Mouse (Mus musculus) R1 (cell line): ENCODE data around the gene Tbpl1.

Experiments
- DNase-seq: peaks from one replicate; pipeline ENCODE4 v3.0.0-alpha.2; 2018; ENCODE audit warnings: low read depth, low spot score

Gene Tbpl1

DNA sequence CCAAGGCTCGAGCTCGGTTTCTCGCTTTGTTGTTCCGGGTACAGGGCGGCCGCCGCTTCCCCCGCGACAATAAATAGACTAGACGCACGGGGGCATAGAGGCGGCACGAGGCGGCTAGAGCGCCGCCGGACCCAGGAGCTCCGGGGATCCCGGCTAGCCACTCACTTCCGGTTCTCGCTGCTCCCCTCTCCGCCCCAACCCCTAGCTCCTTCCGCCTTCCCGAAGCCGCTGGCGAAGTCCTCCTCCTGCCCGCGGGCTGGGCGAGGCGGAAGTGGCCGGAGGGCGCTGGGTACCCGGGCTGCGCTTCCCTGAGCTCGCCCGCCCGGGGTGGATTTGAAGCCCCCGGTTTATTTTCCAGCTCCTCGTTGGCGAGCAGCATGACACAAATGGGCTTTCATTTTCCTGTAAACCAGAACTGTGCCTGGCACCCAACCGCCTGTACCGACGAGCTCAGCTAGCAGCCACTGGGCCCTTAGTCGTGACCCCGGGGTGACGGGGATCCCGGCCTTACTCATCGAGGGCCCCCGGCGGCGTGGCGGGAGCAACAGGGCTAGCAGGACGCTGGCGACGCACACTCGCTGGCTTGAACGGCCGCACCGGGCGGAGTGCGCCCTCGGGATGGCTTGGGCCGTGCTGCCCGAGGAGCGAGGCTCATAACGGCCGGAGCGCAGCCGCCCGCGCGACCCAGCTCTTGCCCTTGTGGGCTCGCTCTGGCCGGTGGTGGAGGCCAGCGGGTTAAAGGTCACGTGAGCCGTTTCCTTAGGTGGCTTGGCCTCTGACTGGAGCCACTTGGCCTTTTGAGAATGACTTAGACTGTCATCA is at the start of gene Tbpl1:
Tbpl1 (minus strand) TSS at position 667 of the 822 bp plus-strand sequence.
- peak; percentile 94 for DNase-seq

DNA sequence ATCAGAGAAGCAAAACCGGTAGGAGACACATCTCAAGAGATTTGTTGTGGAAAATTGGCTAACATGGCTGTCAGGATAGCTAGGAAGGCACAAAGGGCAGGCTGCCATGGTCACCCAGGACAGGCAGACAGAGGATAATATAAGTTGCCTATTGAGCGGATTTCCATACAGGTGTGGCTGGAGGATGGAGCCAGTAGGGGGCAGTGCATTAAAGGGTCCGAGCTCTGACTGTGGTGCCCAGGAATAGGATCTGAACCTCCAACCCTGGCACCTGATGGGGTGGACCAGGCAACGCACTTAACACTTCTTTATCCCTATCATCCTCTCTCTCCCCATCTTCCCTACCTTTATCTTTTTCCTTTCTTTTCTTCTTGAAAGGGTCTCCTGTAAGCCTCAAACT is 49.7 kb upstream of the Tbpl1 start:
- peak; percentile 22 for DNase-seq

DNA sequence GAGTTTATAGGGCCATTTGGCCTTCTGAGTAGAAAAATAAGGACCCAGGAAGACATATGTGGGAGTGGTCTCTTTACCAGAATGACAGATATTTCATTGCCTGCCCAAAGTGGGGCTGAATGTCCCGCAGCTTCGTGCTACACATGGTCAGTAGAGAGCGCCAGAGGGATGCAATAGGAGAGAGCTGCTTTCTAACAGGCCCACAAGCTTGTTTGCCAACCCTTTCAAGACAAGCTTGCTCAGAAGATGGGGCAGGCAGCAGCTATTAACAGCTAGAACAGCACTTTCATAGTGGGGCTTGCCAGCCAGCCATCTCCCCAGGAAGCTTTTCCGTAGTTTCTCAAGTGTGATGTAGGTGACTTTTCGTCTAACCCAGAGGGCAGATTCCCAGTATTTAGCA is 46.2 kb upstream of the Tbpl1 start:
- DNase-seq, result peak; percentile 18

DNA sequence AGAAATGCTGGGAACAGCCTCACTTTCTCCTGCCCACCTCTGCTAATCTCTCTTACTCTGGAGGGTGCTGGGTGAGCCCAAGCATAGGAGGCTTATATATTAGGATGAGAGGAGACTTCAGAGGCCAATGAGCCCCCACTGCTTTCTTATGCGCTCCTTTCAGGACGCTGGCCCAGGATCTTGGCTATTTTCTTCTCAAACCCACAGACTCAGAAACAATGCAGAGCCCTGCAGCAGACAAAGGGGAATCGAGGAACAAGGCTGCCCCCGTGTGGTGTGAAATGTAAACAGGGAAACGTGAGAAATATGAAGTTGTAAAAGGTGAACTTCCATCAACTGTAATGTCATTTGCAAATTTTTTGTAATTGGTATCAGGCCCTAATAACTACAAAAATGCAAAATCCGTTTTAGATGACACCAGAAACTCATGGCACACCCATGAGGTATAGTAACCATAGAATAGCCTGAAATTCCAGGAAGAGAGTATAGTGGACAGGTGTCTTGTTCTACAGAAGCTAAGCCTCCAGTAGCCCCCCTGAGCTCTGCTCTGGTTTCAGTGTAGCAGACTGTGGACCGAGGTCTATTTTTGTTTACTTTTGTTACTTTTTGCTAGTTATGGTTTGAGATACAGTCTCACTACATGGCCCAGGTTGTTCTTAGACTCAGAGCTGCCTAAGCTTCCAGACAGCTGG is 44.4 kb upstream of the Tbpl1 start:
- DNase-seq, result peak; percentile 23

DNA sequence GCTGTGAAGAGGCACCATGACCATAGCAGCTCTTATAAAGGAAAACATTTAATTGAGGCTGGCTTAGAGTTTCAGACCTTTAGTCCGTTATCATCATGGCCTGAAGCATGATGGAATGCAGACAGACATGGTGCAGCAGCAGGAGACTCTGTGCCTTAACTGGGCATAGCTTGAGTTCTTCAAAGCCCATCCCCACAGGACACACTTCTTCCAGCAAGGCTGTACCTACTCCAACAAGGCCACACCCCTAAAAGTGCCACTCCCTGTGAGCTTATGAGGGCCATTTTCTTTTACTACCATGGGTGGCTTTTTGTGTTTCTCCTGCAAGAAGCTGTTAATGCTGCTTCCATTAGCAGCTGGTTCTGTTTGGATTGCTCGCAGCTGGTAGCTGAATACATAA is 43.7 kb upstream of the Tbpl1 start:
- no peak for DNase-seq

DNA sequence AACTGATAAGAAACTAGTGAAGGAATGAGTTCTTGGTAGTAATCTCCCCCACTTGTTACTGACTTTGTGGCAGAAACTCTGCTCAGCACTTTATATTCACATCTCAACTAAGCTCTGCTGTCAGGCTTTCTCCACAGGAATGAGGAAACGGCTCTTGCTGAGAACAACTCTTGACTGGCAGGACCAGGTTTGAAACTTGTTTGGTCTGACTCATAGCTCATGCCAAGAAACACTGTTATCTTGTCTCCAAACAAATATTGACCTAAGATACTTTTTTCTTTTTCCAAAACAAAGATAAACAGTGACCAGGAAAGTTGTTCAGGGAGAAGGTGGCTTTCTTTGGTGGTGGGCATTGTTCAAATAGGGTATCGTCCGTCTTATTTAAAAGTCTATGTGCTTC is 42.9 kb upstream of the Tbpl1 start:
- no peak for DNase-seq

DNA sequence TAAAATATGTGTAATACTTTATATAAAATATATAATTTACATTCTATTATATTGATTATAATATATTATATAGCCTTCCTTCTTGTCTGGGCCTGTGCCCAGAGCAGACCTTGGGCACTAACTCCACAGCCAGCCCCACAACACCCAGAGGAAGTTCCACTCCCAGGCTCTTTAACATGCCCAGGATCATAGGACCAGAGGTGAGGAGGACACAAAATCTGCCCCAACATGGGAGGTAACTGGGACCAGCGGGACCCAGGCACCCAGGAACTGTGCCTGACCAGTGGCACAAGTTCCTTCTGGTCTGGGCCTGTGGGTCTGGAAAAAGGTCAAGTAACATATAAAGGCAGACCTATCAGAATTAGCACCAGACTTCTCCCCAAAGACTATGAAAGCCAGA is 22.5 kb upstream of the Tbpl1 start:
- DNase-seq, result no peak

DNA sequence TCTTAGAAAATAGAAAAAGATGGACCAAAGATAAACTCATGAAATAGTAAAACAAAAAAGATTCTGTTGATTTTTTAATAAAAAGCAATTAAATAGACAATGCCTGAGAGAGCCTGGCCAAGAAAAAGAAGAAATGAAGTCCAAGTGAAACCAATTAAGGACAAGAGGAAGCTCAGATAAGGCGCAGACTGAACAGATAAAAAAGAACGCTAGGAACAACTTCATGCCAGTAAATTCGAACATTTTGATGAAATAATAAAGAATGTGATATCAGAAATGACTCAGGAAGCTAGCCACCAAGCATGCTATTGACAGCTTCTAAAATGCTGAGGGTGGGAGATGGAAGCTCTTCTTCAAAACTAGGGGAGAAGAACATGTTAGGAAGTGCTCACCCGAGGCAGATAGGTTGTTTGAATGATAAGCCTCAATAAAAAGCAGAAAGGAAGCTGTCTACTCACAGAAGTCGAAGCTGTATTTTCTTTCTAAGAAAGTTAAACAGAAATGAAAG is 19.5 kb upstream of the Tbpl1 start:
- DNase-seq, result no peak

DNA sequence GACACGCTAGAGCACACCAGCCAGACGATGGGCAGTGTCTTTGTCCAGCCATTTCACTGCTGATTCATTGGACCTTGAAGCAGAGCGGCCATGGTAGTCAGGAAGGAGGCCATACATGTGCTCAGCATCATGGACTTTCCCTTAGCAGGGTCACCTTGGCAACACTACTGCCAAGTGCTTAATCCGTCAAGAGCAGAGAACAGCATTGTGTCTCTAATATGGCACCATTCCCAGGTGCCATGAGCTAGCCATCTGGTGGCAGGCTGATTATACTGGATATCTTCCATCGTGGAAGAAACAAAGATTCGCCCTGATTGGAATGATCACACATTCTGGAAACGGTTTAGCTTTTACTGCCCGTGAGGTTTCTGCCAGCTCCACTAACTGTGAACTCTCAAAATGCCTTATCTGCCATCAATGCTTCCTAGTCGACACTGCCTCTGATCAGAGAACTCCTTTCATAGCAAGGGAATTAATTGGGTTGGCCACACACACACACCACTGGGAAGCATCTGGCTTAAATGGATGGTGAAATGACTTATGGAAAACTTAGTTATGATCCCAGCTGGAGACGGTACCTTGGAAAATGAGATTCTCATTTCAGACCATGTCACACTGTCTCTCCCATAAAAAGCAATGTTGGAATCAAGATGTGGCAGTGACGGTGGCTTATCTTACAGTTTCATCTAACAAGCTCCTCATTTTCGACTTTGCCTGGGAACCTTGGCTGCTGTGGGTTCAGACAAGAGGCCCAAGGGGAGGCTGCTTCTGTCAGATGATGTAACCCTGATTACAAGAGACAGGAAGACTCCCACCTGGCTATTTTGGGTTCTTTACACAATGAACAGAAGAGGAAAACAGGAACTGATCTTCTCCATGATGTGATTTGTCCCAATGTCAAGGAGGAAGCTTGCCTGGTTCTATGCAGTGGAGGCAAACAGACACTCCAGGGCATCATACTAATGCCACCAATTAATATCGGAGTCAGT is 14.9 kb upstream of the Tbpl1 start:
- DNase-seq, result no peak

DNA sequence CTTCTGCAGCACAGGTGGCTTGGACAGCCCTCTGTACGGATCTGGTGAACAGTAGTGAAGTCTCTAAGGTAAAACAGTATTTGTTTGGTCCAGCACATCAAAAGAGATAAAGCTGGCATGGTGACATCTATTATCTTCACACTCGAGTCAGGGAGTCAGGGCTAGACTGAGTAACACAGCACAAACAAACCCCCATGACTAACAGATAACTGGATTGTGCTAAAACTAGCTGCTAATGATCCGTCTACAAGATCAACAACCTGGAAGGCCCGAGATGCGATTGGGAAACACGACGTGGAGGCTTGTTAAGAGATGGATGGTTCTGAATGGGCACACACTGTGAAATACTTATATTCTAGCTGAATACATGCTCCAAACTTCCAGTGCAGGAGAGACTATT is 14.2 kb upstream of the Tbpl1 start:
- no peak for DNase-seq

DNA sequence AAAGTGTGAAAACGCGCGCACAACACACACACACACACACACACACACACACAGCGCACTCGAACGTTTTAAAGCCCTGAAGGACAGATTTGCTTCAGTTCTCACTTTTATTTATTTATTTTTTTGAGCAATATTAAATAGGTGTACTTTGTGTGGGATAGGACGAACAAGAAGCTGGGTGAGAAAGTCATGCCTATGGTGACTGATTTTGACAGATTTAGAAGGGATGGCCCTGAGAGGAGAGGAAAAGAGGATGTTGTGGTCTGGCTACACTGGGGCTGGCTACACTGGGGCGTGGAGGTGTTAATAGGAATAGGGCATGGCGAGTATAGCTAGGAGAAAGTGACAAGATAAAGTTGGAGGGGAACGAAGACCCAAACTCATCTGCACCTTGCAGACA is 443 bp upstream of the Tbpl1 start:
- DNase-seq, result no peak

DNA sequence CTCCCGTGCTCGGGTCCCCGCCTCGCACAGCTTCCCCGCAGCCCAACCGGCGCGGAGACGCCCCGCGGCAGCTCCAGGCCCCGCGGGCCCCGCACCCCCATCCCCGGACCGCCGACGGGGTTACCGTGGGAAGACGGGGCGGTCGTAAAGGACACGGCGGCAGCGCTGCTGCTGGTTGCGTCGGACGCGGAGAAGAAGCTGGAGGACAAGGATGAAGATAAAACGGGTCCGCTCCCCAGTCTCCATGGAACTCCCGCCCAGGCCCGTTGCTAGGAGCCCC is 806 bp downstream of the Tbpl1 start:
- DNase-seq, result no peak

DNA sequence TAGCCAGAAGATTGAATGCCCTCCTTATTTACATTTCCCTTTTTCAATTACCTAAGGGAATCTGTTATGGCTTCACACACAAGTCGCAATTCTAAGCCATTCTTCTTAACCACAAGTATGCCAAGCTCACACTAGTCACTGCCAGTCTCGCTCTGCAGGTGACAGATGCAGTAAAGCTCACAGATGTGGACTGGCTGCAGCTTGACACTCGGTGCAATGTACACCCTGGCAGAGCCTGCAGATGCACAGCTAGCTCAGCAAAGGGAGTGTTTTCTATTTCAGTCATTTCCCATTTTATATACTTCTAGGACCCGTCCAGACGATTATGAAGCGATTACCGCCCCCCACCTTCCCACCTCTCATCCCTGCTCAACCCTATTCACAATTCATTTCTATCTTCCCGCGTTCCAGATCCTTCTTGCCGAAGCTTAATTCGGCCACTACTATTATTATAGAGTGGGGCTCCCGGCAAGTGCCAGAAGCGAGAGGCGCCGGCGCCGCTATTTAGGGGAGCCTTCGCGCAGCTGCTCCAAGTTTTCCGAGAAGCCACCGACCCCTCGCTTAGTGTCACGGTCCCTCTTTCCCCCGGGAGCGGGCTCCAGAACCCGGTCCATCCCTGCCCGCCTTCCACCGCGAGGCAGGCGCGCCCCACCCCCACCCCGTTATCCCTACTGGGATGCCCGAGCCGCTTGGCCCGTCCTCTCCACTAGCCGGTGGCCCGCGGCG is 1.3 kb downstream of the Tbpl1 start:
- no peak for DNase-seq

DNA sequence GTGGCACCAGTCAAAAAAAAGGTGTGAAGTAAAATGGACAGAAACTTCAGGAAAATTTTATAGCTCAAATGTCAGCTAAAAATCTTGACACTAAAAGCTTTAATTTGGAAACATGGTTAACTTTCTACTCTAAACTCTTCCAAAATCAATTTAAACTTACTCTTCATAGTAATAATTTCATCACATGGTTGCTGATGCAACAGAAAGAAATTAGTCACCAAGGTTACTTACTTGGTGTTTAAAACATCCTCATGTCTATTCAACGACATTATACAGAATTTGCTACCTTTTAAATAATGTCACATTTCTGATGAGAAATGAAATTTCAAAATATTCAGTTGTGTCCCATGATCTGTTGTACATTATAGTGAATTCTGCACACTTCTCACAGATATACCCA is 3.5 kb downstream of the Tbpl1 start:
- no peak for DNase-seq

DNA sequence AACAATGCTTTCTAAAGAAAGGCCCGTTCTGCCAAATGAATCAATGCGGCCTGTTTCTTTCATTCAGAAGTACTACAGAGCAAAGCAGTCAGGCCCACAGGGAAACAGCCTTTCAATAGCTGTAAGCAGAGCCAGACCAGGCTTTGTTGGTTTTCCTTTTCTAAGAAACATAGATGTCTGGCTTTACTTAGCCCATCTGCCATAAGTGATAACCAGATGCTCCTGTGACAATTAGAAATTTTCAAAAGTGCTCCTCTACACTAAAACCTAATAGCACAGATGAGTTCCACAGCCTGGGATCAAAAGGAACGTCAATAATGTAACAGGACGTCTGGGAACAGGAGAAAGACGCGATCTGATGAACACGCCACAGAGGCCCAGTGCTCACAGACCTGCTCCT is 5.4 kb downstream of the Tbpl1 start:
- DNase-seq, result no peak

DNA sequence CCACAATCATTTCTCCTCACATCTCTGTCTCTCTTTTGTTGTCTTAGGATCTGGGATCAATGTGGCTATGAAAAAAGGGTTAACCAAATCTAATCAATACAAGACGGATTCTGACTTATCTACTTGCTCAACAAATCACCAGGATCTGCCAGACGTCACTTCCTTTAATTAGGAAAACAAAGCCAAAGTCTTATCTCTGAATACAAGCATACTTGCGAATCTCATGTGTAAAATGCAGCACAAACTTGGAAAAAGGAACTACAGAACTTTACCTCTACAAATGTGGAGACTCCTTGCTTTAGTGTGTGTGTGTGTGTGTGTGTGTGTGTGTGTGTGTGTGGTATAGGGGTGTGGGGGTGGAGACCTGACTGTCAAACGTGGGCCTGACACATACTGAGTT is 6.6 kb downstream of the Tbpl1 start:
- no peak for DNase-seq

DNA sequence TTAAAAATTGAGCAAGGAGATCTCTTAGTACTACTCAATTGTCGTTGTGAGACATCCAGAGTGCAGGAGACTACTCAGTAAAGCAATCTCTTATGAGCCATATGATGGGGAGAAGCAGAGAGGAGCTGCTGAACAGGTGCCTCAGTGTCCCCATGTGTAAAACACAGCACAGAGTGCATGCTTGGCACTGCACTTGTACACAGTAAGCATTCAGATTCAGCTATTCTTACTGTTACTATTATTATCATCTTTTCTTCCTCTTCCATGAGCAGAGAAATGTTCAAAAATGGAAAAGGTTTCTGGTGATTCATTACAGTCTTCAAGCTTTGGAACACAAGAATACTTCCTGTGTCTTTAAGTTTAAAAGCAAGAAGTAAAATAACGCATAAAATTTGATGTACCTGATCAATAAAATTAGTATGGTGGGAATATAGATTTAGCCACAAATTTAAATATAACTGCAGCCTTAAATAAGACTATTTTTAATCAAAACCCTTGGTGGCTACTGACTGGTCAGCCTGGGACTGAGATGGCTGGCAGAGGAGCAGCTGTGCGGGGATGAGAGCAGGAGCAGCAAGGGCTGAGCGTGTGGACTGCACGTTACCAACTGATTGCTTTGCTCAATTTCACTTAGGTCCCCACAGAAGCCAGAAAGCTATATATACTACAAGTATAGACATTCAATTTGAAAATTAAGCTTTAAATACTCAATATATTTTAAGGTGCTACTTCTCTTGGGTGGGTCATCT is 10.8 kb downstream of the Tbpl1 start:
- DNase-seq, result no peak

DNA sequence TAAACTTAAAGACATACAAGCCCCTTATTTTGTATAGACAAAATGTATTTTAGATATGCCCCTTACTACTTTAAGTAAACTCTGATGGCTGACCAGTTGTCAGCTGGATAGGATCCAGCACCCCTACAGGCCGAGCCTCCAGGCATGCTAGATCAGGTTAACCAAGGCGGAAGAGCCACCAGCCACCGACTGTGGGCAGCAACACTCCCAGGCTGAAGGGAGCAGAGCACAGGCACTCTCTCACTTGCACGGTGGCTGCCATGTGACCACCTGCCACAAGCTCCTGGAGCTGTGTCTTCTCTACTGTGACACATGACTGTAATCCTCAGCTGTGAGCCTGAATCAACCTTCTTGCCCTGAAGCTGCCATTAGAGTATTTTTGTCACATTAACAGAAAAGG is 13.3 kb downstream of the Tbpl1 start:
- no peak for DNase-seq

DNA sequence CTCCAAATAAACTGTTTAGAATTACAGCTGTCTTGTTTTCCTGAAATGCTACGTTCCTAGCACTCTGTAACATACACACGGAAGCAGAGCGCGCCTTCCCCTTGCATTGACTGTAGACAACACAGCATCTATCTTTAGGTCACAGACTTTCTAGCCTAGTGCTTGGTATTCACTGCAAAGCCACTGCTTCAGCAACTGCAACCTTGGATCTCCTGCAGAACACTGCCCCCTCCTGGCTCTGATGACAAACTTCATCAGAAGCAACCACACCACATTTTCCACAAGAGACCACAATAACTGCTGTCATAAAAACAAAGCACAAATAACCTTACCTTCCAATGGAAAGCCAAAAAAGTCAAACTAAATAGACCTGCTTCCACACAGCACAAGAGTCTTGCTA is 17.2 kb downstream of the Tbpl1 start:
- DNase-seq, result peak; percentile 69

DNA sequence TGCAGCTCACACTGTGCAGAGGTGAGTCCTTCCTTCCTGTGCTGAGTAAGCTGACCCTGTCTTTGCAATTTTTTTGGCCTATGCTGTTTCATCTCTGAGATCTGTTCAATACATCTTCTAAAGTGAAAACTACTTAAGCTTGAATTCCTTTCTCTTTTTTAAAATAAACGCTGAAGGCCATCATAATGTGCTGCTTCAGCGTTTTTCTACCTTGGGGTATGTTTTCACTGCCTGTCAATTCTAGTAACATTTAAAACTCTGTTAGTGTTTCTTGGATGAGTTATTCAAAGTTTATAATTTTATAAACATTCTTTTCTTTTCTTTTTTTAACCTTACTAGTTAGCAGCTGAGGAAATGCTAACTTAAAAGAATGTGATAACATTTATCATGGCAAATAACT is 18.8 kb downstream of the Tbpl1 start:
- no peak for DNase-seq
